Mouse (Mus musculus) intestine, embryonic 16.5 days (tissue): ENCODE measurements at regions not wholly inside any gene's neighbourhood (a gene's known extent, or its start where the extent isn't known, plus 50 kb on each side); places are given as distances from the start of the nearest gene placed in this dataset.

Experiments used
- ATAC-seq: fragments of 200-750 bp; cut with Nextera tagmentation; 2 replicates; pipeline ENCODE4 v1.8.0; 2017; ENCODE audit warnings: moderate TSS enrichment, moderate library complexity
- H3K27ac ChIP-seq: fragments of 300-500 bp; sonication (generic); 2 replicates; pipeline ENCODE4 v1.5.1; 2014; ENCODE audit warnings: mild to moderate bottlenecking, low read length
- H3K27me3 ChIP-seq: fragments of 300-500 bp; sonication (generic); replicated peaks from 2 replicates; pipeline ENCODE4 v1.6.1; 2014; ENCODE audit warnings: low read length, control low read depth, mixed read lengths; ENCODE audit not compliant: control insufficient read depth, insufficient read depth
- H3K36me3 ChIP-seq: fragments of 300-500 bp; sonication (generic); 2 replicates; pipeline ENCODE4 v1.6.1; 2014; ENCODE audit warnings: low read length, control low read depth; ENCODE audit not compliant: control insufficient read depth, insufficient read depth
- H3K4me1 ChIP-seq: fragments of 300-500 bp; sonication (generic); 2 replicates; pipeline ENCODE4 v1.6.1; 2014; ENCODE audit warnings: low read length, control low read depth, mixed read lengths; ENCODE audit not compliant: control insufficient read depth, insufficient read depth
- H3K4me2 ChIP-seq: fragments of 300-500 bp; sonication (generic); 2 replicates; pipeline ENCODE4 v1.6.1; 2014; ENCODE audit warnings: low read depth, low read length, control low read depth
- H3K4me3 ChIP-seq: fragments of 300-500 bp; sonication (generic); 2 replicates; pipeline ENCODE4 v1.5.1; 2014; ENCODE audit warnings: mild to moderate bottlenecking, low read length
- H3K9ac ChIP-seq: fragments of 300-500 bp; sonication (generic); 2 replicates; pipeline ENCODE4 v1.6.1; 2014; ENCODE audit warnings: low read depth, low read length
- H3K9me3 ChIP-seq: fragments of 300-500 bp; sonication (generic); 2 replicates; pipeline ENCODE4 v1.6.1; 2016; ENCODE audit warnings: low read length, control low read depth; ENCODE audit not compliant: control insufficient read depth
- WGBS: fragments of 180-500 bp; shearing (Covaris S2); extraction: QIAGEN DNeasy Blood & Tissue Kit; methylation state at CpG from one replicate; pipeline ENCODE4 v1.1.7; 2014; 5-methylcytosine and 5-hydroxymethylcytosine counted together

DNA sequence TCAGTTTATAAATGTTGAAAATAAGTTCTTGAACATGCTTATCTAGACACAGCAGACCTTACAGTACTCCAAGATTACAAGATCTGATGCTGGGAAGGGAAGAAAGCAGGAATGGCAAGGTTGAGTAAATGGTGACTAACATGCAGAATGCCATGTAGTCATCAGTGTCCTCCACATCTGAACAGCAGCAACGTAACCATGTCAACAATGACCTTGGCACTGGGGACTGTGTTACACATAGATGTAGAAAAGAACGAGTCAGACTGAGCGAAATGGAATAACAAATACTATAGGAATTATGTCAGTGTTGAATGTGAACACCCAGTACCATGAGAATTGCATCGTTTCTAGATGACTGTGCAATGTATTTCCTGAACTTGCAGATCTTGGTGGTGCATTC lies 936.5 kb upstream of the Gm7489 start:
- ATAC-seq = no peak
- Histone ChIP-seq H3K4me3 (no peak overlapping the region), H3K9me3 (no peaks in the 10 kb centered on the region), H3K27me3 (no peaks in the 10 kb centered on the region), H3K4me2 (no peak overlapping the region), H3K9ac (no peak overlapping the region), H3K4me1 (no peaks in the 10 kb centered on the region), H3K36me3 (no peaks in the 10 kb centered on the region), H3K27ac (no peak overlapping the region)
- WGBS = 89% methylated on average over 4 of the region's 4 CpGs

DNA sequence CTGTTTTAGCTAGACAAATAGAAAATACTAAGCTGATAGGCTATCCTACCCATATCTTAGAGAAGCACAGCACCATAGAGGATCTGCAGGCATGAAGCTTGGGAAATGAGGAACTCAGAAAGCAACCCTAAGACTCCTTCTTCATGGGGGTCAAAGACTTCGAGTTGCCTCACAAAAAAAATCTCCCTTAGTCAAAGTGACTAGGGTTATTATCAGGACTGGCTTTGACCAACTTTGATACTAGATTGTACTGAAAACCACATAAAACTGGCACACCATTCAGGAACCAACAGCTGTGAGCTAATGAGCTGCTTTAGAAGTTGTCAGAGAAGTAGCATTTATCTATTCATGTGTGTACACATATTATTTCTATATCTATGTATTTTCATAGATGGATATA lies 931.2 kb upstream of the Gm7489 start:
- 58% methylated on average over 1 of the region's 1 CpGs for WGBS

DNA sequence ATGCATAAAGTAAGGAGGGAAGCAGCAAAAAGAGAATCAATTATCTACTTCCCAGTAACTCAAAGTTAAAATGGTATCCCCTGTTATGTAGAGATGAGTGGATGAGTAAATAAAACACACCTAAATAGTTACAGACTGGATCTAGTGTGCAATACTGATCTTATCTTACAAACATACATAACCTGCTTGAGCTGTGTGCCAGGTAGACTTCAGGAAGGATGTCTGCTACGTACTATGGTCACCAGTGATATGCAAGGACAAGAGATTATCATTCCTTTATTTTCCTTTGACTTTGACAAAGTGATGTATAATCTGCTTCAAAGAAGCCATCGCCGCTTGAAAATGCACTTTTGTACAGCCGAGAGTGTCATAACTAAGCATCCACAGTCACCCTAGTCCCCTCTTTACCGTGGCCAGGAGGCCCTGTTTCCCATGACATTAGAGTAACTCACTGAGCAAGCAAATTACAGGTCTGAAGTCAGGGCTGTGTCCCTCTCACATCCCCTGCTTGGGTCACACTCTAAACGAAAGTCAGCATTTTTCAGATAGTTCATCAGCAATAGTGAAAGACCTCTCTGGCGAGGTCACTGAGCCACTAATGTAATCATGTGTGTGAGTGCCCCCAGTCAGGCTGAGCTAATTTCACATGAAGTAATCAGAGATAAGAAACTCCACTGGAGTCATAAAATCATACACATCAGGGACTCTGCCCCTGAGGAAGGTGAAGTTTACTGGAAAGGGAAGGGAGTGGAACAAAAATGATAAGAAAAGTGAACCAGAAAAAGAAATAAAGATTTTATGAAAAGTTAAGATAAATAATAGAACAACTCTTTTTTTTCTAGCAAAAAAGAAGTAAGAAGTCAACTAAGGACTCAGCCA lies 929.8 kb upstream of the Gm7489 start:
- H3K9me3 ChIP-seq = no peaks in the 10 kb centered on the region
- H3K9ac ChIP-seq = no peak overlapping the region
- no peaks in the 10 kb centered on the region for H3K27me3 ChIP-seq
- WGBS = 45% methylated on average over 7 of the region's 7 CpGs
- no peaks in the 10 kb centered on the region for H3K4me1 ChIP-seq
- H3K27ac ChIP-seq = peak overlapping the region; percentile 26; the same call in 1 of the 2 replicates
- H3K4me3 ChIP-seq = no peak overlapping the region
- H3K4me2 ChIP-seq = no peak overlapping the region
- no peaks in the 10 kb centered on the region for H3K36me3 ChIP-seq
- ATAC-seq = peak; percentile 97

More for the DNA sequence above, 931.2 kb upstream of the Gm7489 start:
- no peak overlapping the region for H3K27ac ChIP-seq
- no peak overlapping the region for H3K4me2 ChIP-seq
- no peak overlapping the region for H3K9ac ChIP-seq
- H3K36me3 ChIP-seq = no peaks in the 10 kb centered on the region
- no peak overlapping the region for H3K4me3 ChIP-seq
- H3K4me1 ChIP-seq = no peaks in the 10 kb centered on the region
- no peak for ATAC-seq
- H3K27me3 ChIP-seq = no peaks in the 10 kb centered on the region
- no peaks in the 10 kb centered on the region for H3K9me3 ChIP-seq

DNA sequence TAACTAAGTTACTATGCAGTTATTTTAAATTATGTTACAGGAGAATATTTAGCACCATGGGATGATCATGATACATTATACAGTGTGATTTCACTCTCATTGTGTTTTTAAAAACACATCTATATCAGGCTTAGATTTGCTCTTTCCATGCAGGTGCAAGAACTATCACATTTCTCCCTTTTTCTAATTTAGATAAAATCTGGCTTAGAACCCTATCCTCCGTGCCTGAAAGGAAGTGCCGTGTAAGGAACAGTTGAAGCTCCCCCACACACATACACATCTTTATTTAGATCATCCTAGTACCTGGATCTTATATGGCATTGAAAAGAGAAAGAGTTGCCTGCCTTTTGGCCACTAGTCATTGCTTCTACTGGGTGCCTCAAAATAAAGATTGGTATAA lies 925.0 kb upstream of the Gm7489 start:
- Histone ChIP-seq H3K27ac (no peak overlapping the region), H3K4me2 (no peak overlapping the region), H3K9ac (no peak overlapping the region), H3K9me3 (no peaks in the 10 kb centered on the region), H3K4me1 (no peaks in the 10 kb centered on the region), H3K27me3 (no peaks in the 10 kb centered on the region), H3K4me3 (no peak overlapping the region), H3K36me3 (no peaks in the 10 kb centered on the region)
- no peak for ATAC-seq
- 83% methylated on average over 2 of the region's 2 CpGs for WGBS

DNA sequence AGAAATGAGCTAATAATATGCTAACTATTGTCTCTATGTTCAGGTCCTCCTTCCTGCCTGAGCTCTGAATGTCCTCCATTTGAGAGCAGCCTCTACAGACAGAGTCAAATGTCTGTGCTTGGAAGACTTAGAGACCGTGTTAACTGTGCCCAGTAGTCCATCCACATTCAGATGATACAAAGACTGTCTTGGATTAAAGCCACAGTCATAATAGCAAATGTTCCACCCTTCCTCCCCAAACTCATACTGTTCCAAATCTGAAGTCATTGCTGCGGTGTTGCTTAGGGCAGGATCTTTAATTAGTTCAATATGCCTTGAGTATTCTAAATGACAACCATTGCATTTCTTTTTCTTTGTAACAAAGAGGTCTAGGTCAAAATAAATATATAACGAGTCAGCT lies 923.2 kb upstream of the Gm7489 start:
- 90% methylated on average over 3 of the region's 3 CpGs for WGBS
- no peaks in the 10 kb centered on the region for H3K9me3 ChIP-seq
- no peak overlapping the region for H3K4me3 ChIP-seq
- ATAC-seq = no peak
- H3K36me3 ChIP-seq = no peaks in the 10 kb centered on the region
- no peak overlapping the region for H3K4me2 ChIP-seq
- no peaks in the 10 kb centered on the region for H3K27me3 ChIP-seq
- H3K9ac ChIP-seq = no peak overlapping the region
- no peaks in the 10 kb centered on the region for H3K4me1 ChIP-seq
- no peak overlapping the region for H3K27ac ChIP-seq

DNA sequence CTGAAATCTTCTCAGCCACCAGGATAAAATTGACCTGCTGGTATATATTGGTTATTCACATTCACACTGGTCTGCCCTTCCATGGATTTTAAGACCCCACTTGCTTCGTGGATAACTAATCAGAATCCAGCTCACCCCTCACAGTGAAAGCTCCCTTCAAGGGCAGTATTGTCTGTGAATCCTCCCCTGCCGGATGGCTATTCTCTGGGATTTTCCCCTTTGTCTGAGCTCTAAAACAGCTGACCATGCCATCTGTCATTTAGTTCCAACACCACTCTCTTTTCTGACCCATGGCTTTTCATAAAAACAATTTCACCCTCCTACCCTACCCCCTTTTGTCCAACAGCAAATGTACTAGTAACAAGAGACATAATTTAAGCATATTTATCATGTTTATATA lies 920.8 kb upstream of the Gm7489 start:
- Histone ChIP-seq H3K4me3 (no peak overlapping the region), H3K9ac (no peak overlapping the region), H3K4me1 (0 out of 2 replicates have a peak, but pooled peaks cover 3% of the 10 kb centered on the region), H3K27ac (no peak overlapping the region), H3K9me3 (no peaks in the 10 kb centered on the region), H3K27me3 (no peaks in the 10 kb centered on the region), H3K4me2 (no peak overlapping the region), H3K36me3 (no peaks in the 10 kb centered on the region)
- 48% methylated on average over 2 of the region's 2 CpGs for WGBS
- ATAC-seq = no peak

DNA sequence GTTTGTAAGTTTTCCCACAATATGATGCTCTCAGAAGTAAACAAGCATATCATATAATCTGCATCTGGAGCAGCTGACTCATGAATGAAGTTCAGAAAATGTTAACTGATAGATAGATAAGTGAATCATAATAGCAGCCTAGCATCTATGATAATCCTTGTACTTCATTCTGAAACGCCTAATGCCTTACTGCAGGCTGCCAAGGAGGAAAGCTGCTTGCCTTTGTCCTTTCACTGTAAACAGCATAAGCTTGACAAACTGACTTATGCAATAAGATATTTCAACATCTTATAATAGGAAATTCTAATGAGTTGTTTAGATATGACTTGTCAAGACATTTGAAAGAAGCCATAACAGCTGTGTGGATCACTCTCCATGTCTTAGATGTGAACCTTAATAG lies 920.3 kb upstream of the Gm7489 start:
- no peak for ATAC-seq
- Histone ChIP-seq H3K36me3 (no peaks in the 10 kb centered on the region), H3K27me3 (no peaks in the 10 kb centered on the region), H3K4me3 (no peak overlapping the region), H3K4me2 (no peak overlapping the region), H3K9ac (no peak overlapping the region), H3K4me1 (0 out of 2 replicates have a peak, but pooled peaks cover 3% of the 10 kb centered on the region), H3K9me3 (no peaks in the 10 kb centered on the region), H3K27ac (no peak overlapping the region)
- WGBS = 42% methylated on average over 1 of the region's 1 CpGs

DNA sequence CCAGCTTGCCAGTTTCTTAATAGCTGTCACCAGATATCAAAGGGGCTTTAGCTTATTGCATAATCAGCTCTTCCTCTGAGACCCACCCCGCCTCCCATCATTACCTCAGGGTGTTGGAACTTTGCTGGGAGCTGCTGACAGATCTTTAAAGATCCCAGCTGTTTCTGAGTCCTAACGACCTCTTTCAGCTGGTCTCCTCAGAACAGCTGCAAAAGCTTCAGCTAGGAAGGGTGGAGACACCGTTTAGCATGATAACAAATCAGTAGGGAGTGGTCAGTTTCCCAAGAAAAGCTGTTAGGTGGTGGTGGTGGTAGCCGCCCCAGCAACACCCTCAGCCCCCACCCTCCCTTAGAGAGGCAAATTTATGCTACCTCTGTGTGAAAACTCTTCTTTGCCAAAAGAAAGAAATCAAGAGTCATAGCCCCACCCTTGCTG lies 916.9 kb upstream of the Gm7489 start:
- no peak overlapping the region for H3K4me2 ChIP-seq

DNA sequence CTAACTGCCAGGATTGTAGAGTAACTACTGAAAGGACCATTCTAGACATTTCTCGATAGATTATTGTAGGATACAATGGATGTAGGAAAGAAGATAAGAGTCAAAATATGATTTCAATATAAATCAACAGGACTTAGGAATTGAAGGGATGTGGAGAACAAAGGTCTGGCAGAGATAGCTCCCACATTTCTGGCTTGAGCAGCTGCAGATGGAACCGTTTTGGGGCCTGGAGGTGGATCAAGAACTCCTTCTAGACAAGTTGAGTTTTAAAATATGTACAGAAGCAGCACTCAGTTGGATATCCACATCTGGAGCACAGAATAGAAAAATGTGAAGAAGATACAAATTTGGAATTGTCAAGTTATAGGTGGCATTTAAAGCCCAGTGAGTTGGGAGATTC lies 901.9 kb upstream of the Gm7489 start:
- Histone ChIP-seq H3K36me3 (no peaks in the 10 kb centered on the region), H3K27ac (no peak overlapping the region), H3K9ac (no peak overlapping the region), H3K4me1 (no peaks in the 10 kb centered on the region), H3K9me3 (no peaks in the 10 kb centered on the region), H3K4me3 (no peak overlapping the region), H3K4me2 (no peak overlapping the region), H3K27me3 (no peaks in the 10 kb centered on the region)
- ATAC-seq = no peak
- WGBS = 82% methylated on average over 2 of the region's 2 CpGs

More for the DNA sequence above, 916.9 kb upstream of the Gm7489 start:
- Histone ChIP-seq H3K36me3 (no peaks in the 10 kb centered on the region), H3K4me1 (0 out of 2 replicates have a peak, but pooled peaks cover 3% of the 10 kb centered on the region), H3K27me3 (no peaks in the 10 kb centered on the region), H3K4me3 (no peak overlapping the region), H3K9me3 (no peaks in the 10 kb centered on the region), H3K27ac (no peak overlapping the region), H3K9ac (no peak overlapping the region)
- peak; percentile 80 for ATAC-seq
- WGBS = 6% methylated on average over 4 of the region's 4 CpGs

DNA sequence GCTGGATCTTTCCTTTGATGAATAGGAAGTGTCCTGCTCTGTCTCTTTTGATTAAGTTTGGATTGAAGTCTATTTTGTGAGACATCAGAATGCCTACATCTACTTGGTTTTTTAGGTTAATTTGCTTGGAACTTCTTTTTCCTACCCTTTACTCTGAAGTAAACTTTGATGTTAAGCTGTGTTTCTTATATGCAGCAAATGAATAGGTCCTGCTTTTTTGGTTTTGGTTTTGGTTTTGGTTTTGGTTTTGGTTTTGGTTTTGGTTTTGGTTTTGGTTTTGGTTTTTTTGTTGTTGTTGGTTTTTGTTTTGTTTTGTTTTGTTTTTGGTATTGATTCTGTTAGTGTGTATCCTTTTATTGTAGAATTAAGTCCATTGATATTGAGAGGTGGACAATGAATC lies 894.1 kb upstream of the Gm7489 start:
- H3K4me2 ChIP-seq = no peak overlapping the region
- H3K4me3 ChIP-seq = no peak overlapping the region
- no peak for ATAC-seq
- H3K4me1 ChIP-seq = no peaks in the 10 kb centered on the region
- no peaks in the 10 kb centered on the region for H3K9me3 ChIP-seq
- H3K9ac ChIP-seq = no peak overlapping the region
- H3K27me3 ChIP-seq = no peaks in the 10 kb centered on the region
- no peaks in the 10 kb centered on the region for H3K36me3 ChIP-seq
- no peak overlapping the region for H3K27ac ChIP-seq
